Mouse (Mus musculus): ENCODE measurements around the gene Manbal.

DNA sequence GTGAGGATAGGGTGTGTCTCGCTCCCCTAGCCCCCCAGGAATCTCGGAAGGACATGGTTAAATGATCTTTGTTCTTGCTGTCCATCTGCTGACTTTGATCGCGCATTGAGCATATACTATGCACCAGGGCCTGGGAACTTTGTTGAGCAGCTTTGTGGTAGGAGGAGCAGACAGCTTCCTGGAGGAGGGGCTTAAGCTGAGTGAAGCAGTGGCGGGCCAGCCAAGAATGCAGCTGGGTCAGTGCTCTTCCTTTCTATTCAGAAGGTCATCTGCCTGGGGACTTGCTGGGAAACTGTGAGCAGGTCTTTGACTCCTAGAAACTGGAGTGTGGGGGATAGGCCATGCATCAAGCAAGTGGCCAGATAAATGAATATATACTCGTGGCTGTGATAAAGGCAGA, 58.8 kb downstream of the Manbal start:
- no peak for TF ChIP-seq TCF3 (IDR thresholded peaks at IDR 0.05; ENCODE audit: insufficient read length, low read depth)
- TF ChIP-seq MYOG (IDR thresholded peaks at IDR 0.05; ENCODE audit: control insufficient read depth in 1 of 3, insufficient read depth in 1 of 3, insufficient read length in 2 of 3, low read depth in 2 of 3): no peak
- TF ChIP-seq USF1 (IDR thresholded peaks at IDR 0.05; ENCODE audit: low read depth): no peak
- TF ChIP-seq POLR2A (IDR thresholded peaks at IDR 0.05; ENCODE audit: insufficient read length, low read depth): no peak
- no peak for TF ChIP-seq TCF12 (IDR thresholded peaks at IDR 0.05; ENCODE audit: insufficient read depth, poor library complexity, severe bottlenecking)
- TF ChIP-seq MAX (IDR thresholded peaks at IDR 0.05; ENCODE audit: low read depth): no peak
- TF ChIP-seq MYOD1 (IDR thresholded peaks at IDR 0.05; ENCODE audit: control insufficient read depth in 1 of 3, insufficient read length in 2 of 3, low read depth in 2 of 3): no peak
- TF ChIP-seq POLR2AphosphoS2 (IDR thresholded peaks at IDR 0.05; ENCODE audit: insufficient read length, low read depth): no peak
- TF ChIP-seq SRF (IDR thresholded peaks at IDR 0.05; ENCODE audit: control insufficient read depth, insufficient read length, low read depth): no peak
